Mouse (Mus musculus): Measurements from ENCODE around the gene Ehd1. TPM values are rescaled to one million over a fixed set of nuclear protein-coding genes. Genes with fewer than 3 reads are reported as not detected.
A peak's percentile ranks its signal among the peaks of the same experiment; 100 is the strongest.

Gene Ehd1
- total RNA-seq, 2 experiments from 2014 or later = 101 to 107 TPM

DNA sequence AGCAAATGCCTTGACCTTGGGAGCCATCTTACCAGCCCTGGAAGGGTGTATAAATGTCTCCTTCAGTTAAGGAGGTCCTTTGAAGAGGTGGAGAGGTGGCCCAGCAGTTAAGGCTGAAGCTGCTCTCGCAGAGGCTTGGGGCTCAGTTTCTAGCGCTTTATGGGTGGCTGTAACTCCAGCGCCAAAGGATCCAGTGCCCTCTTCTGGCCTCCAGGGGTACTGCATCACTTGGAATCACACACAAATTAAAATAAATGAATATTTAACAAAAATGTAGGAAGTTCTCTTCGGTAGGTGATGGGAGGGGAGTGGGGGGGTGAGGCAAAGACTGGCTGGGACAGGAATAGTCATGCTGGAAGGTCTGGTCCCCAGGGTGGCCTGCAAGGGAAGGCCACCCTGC is 15.6 kb upstream of the Ehd1 start:
- DNase-seq = no peak

DNA sequence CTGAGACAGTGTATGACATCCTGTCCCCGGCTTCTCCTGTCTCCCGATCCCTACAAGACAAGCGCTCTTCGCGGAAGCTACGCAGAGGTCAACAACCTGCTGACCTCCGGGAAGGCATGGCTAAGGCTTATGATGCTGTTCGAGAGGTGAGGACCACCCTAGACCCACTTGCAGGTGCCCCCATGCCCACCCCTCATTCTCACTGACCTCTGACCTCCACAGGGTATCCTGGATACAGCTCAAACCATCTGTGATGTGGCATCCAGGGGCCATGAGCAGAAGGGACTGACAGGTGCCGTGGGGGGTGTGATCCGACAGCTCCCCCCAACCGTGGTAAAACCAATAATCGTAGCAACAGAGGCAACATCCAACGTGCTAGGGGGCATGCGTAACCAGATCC is 15.1 kb upstream of the Ehd1 start:
- DNase-seq = no peak

DNA sequence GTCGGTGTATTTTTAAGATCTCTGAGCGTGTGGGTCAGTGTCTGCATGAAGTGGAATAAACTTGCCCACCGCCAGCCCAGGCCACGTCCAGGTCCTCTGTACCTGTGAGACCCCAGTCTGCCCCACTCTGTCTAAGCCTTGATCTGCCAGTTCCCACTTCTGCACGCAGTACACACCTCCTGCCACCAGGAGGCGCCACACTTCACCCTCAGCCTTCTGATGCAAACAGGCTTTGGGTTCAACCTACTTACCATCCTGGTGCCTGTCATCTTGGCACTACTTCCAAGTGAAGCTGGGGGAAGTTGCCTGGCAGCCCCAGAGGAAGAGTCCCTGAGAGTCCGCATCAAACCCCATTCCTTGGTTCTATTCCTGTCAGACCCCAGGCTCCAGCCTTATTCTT is 14.3 kb upstream of the Ehd1 start:
- DNase-seq = peak; percentile 70 to 87

DNA sequence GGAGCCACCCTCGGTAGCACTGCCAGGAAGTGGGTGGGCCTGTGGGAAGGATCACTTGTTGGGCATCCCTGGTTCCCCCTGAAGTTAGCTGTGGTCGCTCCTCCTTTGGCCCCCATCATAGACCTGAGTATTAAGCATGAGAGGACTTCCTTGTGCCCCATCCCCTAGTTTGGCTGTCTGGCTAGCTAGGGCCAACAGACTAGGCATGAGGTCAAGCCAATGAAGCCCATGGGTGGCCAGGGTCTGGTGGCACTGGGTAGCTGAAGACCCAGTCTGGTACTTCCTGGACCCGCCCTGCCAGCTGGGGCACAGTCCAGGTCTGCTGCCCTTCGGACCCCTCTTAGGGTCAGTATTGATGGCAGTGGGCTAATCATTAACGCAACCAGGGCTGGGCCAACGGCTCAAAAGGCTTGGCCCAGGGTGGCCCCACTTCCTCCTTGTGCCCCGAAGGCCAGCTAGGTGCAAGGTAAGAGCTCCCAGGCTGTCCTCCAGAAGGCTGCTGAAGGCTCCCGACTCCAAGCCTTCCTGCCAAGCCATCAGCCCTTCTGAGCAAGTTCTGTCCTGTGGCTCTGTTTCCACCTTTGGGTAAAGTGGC is 13.6 kb upstream of the Ehd1 start:
- no peak for DNase-seq

DNA sequence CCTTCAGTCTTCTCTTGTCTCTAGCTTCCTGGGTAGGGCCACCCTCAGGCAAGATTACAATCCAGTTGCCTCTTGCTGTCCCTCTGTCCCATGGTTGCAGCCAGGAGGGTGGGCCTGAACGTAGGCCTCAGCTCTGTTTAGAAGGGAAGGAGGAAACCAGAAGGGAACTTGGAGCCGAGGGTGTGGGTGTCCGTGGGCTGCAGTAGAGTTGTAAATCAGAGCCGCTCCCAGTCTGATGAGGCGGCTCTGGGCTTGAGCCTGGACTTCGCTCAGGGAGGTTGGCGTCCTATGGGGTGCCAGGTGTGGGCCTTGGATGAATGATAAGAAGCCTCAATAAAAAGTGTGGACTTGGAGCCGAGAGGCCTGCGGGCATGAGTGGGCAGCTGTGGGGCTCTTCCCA is 12.3 kb upstream of the Ehd1 start:
- no peak for DNase-seq

DNA sequence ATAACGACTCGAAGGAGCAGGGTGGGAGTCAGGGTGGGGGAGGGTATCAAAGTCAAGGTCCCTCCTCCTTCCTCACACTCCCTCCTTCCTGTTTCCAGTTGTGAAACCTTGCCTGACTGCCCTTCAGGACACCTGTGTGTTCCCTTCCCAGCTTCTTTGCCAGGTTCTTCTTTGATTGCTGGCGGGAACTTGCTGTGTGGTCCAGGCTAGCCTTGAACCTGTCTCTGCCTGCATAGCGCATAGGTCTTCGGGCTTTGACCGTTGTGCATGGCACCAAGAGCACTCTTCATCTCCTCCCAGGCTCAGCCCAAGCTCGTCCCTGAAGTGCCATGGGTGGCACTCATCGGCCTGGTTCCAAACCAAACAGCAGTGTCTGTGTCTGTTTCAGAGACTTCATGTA is 11.6 kb upstream of the Ehd1 start:
- no peak for DNase-seq

DNA sequence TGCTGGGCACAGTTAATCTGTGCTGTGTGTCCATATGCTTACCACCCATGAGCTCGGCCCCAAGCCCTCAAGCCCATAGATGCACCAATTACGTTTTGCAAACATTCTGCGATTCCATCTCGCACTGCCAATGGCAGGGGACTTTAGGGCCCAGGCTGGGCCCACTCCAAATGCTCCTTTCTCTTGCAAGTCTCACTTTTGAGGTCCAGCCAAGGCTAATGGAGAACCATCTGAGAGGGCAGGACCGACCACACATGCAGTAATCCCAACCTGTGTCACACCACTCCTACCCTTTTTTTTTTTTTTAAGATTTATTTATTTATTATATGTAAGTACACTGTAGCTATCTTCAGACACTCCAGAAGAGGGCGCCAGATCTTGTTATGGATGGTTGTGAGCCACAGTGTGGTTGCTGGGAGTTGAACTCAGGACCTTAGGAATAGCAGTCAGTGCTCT is 10.8 kb upstream of the Ehd1 start:
- DNase-seq = no peak

DNA sequence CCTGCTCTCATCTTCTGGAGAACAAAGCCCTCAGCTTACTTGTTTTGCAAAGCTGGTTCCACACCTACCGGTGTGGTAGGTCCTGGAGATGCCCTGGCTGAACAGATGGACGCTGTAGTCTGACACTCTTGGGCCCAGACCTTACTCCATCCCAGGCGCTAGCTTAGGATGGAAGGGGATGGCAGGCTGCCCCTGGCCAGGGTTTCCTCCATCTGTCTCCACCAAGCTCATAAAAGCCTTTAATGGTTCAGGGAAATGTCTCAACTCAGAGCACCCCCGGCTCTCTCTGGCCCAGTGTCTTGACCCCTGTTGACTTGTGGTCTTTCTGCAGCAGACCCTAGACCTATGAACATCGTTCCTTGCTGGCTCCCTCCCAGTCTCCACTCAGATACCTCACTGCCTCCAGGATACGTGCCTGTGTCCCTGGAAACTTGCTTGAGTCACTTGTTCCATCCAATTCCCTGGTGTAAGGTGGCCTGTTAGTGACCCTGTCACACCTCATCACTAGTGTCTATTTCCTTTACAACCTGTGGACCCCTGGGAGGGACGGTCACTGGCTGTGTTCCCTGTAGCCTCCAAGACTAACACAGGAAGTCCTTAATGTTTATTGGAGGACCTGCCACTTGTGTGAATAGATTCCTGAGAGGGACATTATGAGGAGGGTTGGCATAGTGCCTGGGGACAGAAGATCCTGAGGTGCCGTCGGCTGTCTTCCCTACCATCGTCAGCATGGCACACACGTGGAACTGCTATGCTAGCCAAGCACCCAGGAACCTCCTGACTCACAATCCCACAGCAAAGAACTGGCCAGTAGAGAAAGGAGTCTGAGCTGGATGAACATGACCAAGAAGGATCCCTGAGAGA is 9.0 kb upstream of the Ehd1 start:
- DNase-seq = peak; percentile 59 to 79

DNA sequence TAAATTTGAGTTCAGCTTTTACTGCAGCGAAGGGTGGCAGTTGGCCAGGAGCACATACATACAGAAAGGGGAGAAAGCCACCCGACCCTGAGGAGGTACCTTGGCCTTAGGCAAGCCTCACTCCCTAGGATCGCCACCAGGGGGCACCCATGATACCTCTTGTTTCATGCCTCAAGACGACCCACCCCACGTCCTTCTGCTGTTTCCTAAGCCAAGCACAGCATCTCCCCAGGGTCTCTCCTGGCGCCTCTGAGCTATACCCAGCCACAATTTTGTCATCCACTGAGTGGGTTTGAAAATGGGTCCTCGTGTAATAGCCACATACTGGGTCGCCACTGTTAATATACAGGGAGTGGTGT is 8.4 kb upstream of the Ehd1 start:
- DNase-seq = peak; percentile 90 to 96

DNA sequence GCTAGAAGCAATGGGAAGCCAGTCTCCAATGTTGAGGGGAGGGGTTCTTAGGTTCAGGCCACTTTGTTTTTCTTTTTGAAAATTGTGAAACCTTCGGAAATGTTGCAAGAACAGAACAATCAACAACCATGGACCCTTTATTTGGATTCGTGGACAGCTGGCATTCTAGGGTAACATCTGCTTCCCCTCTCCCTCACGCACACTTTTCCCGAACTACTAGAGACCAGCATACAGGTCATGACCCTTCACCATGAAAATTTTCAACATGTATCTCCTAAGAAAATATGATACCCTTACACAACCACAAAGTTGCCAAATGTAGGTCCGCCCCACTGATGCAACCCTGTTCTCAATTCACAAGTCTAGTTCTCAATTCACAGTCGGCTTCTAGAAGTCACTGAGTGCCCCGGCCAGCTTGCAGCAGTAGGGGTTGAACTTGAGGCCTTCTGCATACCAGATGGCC is 7.8 kb upstream of the Ehd1 start:
- no peak for DNase-seq

DNA sequence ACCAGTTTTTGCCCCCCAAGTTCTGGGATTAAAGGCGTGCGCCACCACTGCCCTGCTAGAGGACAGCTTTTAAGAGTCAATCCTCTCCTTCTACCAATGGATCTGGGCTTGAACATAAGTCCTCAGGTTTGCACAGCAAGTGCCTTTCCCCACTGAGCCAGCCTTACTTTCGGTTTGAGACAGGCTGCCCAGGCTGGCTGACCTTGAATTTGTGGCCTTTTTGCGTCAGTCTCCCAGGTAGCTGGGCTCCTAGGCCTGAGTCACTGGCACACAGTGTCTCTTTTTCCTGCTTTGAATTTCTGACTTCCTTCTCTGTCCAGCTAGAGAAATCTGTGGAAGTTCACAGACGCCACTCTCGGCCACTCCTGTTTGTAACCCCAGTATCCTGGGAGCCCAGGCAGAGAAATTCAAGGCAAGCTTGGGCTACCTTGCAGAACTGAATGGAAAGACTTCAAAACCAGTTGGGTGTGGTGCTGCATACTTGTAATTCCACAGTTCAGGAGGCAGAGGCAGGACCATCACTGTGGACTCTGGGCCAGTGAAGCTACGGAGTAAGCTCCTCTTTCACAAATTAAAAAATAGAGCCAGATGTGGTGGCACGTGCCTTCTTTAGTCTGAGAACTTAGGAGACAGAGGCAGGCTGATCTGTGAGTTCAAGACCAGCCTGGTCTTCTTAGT is 6.6 kb upstream of the Ehd1 start:
- peak in 1 of 2 experiments; percentile 19 for DNase-seq

DNA sequence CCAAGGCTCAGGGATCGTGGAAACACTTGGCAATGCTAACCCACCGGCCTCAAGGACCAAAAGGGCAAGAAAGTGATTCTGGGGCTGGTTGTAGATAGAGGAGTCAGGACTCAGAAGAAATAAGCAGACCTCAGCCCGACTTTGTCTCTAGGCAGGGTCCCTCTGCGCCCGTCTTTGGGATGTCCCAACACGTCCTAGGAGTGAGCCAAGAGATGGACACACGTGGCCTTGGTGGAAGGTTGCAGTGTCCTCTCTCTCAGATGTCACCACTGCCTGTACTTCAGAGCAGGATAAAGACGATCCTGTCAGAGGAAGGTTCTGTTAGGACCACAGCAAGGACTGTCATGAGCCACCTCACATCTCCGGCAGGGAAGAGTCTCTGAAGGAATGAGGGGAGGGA is 5.9 kb upstream of the Ehd1 start:
- DNase-seq = no peak

DNA sequence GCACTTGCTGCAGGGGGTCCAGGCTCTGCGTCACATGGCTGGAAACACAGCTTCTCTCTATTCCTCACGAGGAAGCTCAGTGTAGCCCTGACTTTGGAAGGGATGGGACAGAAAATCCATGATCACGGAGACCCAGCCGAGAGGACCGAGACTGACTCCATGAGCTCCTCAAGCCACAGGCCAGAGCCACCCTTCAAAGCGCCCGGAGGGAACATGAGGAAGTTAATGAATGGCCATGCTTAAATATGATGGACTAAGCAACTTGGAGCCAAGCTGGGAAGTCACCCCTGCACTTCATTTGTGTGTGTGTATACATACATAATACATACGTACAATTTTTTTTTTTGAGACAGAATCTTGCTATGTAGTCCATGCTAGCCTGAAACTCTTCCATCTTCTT is 5.3 kb upstream of the Ehd1 start:
- DNase-seq = no peak

DNA sequence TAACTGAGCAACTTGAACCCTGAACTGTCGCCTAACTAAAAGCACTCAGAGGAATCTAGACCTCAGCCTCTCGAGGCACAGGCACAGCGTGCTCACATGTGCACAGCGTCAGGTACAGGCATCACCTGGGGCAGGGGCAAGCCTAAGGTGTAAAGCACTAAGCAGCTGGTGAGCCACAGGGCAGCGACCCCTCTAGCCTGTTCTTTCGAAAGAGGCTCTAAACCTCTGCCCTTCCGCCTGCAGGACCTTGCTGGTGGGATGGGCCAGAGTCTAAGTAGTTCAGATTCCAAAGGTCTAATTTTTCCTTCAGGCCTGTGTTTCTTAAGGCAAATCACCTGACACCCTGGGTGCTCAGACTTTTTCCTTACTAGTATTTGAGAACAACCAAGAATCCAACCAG is 4.5 kb upstream of the Ehd1 start:
- no peak for DNase-seq

DNA sequence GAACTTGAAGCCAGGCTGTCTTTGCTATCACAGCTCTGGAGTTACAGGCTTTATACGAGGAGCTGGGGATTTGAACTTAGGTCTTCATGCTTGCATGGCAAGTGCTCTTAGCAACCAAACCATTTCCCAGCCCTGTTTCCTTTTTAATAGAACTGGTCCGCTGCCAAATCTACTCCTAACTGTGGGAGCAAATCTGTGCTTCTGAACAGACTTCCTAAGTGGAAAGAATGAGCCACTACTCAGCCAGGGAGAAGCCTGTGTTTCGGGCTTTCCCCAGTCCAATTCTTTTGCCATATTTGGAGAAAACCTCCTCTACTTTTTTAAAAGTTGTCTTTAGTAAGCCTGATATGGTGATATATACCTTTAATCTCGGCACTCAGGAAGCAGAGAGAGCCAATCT is 3.8 kb upstream of the Ehd1 start:
- peak; percentile 65 to 78 for DNase-seq

DNA sequence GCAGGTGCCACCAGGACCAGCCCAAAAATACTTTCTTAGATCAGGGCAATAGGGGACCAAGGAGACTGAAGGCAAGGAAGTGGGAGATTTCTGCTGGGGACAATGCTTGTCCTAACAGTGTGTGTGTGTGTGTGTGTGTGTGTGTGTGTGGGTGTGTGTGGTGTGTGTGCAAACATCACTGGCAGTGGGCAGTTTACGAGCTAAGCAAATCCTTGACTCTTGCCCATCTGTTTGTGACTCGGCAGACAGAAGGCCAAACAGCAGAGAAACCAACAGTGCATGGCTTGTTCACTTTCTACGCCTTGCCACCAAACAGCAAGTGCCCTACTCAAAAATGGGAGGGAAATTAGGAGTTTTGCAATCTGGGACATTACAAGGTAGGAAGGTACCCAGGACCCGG is 2.9 kb upstream of the Ehd1 start:
- DNase-seq = peak in 1 of 2 experiments; percentile 17

DNA sequence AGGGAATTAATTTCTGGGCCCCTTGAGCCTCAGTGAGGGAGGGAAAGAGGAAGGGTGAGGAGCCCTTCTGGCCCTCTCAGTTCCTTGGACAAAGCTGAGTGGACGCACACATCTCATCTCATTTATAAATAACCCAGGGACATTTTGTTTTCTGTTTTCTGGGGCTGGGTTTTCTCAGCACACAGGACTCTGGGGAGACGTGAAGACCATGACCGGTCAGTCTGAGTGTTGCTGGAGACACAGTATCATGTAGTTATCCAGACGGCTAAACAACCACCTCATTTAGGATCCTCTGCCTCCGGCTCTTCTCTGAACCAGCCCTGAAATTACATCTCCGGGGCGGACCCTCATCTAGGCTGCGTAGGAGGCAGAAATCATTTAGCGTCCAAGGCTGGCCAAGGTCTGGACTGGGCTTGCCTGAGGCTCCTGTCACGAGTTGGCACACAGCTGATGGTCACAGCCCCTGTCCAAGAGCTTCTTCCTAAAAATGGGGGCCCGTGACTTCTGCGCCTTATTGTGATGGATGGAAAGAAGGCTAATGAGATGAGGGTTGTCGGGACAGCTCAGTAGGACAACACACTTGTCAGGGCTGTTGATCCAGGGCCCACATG is 2.4 kb upstream of the Ehd1 start:
- DNase-seq = peak; percentile 46 to 65

DNA sequence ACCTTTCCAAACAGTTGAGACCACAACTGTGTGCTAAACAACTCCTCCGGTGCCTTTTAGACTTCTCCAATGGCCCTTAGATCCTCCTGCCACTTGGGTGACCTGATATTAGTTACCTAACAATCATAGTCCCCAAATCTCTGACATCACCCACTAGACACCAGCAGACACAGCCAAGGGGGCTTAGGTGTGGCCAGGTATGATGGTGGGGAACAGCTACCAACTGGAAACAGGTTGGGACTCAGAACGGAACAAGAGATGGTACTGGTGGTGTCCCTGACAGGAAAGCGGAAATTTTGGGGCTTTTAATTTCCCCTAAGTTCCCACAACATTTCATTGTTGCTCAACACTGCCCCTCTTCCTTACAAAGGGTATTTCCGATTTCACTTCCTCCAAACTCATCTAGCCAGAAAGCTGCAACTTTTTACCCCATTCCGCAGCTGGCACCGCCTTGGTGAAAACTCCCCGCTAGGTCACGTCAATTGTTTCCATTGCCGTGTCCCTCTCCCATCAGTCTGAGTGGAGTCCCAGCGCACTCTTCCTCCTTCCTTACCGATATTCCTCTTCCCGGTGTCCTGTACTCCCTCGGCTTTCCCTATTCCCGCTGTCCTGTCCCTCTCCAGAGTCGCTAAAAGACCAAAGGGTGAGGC is 660 bp upstream of the Ehd1 start:
- DNase-seq = peak in 1 of 2 experiments; percentile 78

DNA sequence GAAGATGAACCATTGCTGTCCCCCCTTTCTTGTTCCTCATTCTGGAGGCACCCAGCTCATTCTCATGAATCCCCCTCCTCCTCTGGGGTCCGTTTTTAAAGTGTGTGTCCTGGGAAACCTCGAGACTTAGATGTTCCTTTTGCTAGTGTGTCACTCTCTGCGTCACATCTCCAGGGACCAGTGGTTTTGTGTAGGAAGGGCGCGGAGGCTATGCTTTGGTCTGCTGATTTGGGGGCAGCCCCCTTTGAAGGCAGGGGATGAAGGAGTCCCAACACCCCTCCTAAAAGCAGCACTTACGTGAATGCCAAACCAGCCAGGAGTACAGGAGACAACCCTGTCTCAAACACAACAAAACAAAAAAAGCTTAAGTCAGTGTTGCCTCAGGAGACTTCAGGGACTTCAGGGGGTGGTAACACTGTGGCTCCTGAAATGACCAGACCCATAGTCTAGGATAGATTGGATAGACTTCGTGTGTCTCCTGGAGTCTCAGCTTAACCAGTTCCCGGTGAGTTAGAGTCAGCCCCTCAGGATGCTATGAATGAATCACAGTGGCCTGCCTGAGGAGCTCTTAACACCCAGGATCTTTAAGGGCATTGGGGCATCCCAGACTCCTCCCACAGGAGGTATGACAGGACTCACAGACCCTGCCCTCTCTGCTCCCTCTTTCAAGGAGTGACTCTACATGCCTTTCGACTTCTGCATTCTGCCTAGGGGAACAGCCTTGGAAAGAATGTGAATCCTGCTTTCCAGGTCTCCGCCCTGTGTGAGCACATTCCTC is 1.3 kb downstream of the Ehd1 start:
- peak; percentile 90 to 95 for DNase-seq

DNA sequence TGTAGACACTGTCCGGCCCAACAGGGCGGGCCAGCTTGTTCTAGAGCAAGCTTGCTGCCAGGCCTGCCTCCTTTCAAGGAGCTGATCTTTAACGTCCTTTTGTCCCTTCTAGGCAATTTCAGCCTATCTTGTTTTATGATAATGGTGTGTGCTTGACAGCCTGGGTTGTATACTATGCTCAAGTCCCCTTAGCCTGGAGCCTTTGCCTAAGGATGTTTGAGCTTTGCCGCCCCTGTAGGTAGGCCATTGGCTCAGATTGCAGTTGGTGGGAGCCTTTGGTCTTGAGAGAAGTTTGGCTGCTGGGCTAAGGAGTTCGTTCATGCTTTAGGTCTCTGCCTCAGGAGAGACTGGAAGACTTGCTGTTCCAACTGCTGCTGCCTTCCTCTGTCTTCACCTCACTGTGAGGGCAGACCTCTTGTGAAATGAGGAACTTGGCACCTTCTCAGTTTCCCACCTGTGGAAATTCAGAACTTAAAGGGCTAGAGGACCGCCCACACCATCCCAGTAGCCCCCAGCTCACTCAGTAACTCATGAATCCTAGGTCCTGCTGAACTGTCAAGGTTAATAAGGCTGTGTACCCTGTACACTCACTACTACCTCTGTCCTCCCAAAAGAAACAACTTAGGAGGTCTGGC is 2.0 kb downstream of the Ehd1 start:
- DNase-seq = no peak

All from heart, adult 18-20 months (tissue).